Mouse (Mus musculus): Measurements from ENCODE around the gene Nr6a1. TPM values are rescaled to one million over a fixed set of nuclear protein-coding genes. Genes with fewer than 3 reads are reported as not detected.

Gene Nr6a1
- 1.6 and 1.8 TPM in 2 replicates for polyA plus RNA-seq (2015; fragmentation: Nextera tagmentation; extraction: Ambion mirVana)

DNA sequence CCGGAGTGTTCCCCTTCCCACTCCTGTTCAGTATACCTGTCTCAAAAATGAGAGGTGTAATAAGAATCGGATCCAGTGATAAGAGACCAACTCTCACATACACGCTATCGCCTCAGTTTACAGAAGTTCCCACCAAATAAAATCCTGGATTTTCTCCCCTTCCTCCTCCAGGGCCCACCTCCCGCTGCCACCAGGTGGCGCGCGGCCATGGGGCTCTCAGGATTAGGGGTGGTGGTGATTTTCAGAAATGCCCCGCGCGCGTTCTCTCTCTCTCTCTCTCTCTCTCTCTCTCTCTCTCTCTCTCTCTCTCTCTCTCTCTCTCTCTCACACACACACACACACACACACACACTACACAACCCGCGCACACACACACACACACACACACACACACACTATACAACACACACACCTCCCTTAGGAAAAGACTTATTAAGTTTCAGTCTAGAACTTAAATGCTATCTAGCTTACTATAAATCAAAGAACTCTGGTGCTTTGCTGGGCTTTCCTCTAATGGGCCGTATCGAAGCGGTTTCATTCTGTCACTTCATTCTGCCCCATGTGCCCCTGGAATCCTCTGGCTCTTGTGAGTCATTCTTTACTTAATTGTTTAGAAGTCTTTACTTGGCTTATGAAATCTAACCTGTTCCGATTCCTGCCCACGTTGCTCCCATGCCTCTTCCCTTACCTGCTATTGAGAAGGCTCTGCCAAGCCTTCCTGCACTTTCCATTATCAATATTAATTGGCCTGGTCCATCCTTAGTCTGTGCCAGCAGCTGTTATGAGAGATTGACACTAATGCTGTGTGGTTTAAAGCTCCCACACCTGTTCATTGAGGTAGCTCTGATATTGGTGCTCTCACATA, at the start of gene Nr6a1:
Nr6a1 (minus strand) TSS at position 574 of the 865 bp plus-strand sequence.
- no peaks in the 10 kb centered on the region for H3K9me3 ChIP-seq
- WGBS = 13% methylated on average over 14 of the region's 19 CpGs
- H3K27ac ChIP-seq = no peak within 1 kb of the TSS
- no peaks in the 10 kb centered on the region for H3K36me3 ChIP-seq (replicated peaks)
- ATAC-seq (replicated peaks) = peak; percentile 37
- peaks cover 14% of the 10 kb centered on the region for H3K27me3 ChIP-seq (replicated peaks)
- H3K9ac ChIP-seq = 0 out of 2 replicates have a peak within 1 kb of the TSS, but pooled peaks have one; percentile 10
- H3K4me2 ChIP-seq = peak within 1 kb of the TSS; percentile 98
- H3K4me1 ChIP-seq = peaks cover 29% of the 10 kb centered on the region
- peak within 1 kb of the TSS; percentile 61 for H3K4me3 ChIP-seq

DNA sequence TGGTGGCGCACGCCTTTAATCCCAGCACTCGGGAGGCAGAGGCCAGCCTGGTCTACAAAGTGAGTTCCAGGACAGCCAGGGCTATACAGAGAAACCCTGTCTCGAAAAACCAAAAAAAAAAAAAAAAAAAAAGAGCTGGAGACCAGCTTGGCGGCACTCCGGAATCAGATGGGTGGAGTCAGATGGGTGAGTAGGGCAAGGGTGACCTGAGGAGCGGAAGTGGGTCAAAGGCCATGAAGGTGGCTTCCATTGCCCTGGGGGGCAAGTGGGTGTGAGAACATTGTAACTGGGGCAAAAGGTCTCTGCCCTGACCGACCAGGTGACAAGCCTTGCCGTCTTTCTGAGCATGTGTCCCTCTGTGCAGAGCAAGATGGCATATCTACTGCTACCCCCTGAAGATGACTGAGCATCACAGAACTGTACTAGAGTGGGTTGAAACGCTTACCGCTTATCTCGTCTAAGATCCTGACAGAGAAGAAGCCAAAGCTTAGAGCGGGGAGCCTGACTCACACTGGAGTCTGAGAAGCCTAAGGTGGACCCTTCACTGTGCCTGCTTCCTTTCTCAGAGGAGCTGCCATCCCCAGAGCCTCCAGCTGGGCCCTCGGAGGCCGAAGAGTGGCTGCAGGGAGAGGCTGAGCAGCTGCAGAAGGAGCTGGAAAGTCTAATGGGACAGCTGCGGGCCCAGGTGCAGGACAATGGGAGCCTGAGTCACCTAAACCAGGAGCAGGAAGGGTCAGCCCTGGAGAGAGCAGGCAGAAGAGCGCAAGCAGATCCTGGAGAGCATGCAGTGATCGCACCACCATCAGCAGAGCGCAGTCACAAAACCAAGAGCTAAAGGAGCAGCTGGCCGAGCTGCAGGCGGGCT, 48.7 kb upstream of the Nr6a1 start:
- Histone ChIP-seq H3K36me3 (replicated peaks) (no peaks in the 10 kb centered on the region), H3K9ac (no peak overlapping the region), H3K4me3 (no peak overlapping the region), H3K4me1 (no peaks in the 10 kb centered on the region), H3K27me3 (replicated peaks) (no peaks in the 10 kb centered on the region), H3K9me3 (no peaks in the 10 kb centered on the region), H3K27ac (no peak overlapping the region), H3K4me2 (no peak overlapping the region)
- 82% methylated on average over 21 of the region's 21 CpGs for WGBS
- ATAC-seq (replicated peaks) = no peak

- no peak overlapping the region for H3K4me2 ChIP-seq
- no peak overlapping the region for H3K9ac ChIP-seq
- H3K4me1 ChIP-seq = no peaks in the 10 kb centered on the region
- WGBS = 86% methylated on average over 3 of the region's 3 CpGs
- H3K36me3 ChIP-seq (replicated peaks) = no peaks in the 10 kb centered on the region
- no peak for ATAC-seq (replicated peaks)
- no peak overlapping the region for H3K4me3 ChIP-seq
- no peak overlapping the region for H3K27ac ChIP-seq
- H3K9me3 ChIP-seq = no peaks in the 10 kb centered on the region
- no peaks in the 10 kb centered on the region for H3K27me3 ChIP-seq (replicated peaks)
These were observed 47.7 kb upstream of the Nr6a1 start for GRCm38 (mm10) chr2:38975181-38975580.

DNA sequence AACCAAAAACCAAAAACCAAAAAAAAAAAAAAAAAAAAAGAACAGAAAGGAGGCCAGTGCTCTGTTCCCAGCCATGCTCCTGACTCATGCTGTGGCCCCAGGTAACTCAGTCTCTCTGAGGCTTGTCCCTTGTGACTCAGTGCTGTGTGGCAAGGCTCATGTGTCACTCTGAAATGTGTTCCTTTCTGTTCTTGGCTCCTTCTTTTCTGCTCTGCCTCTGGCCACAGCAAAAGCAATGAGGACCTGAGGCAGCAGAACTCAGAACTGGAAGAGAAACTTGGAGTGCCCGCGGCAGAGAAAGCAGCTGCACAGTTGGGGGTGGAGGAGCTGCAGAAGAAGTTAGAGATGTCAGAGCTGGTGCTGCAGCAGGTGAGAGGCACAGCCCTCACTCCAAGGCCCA, 46.7 kb upstream of the Nr6a1 start:
- Histone ChIP-seq H3K36me3 (replicated peaks) (no peaks in the 10 kb centered on the region), H3K27me3 (replicated peaks) (no peaks in the 10 kb centered on the region), H3K9ac (no peak overlapping the region), H3K4me3 (no peak overlapping the region), H3K9me3 (no peaks in the 10 kb centered on the region), H3K27ac (no peak overlapping the region), H3K4me1 (no peaks in the 10 kb centered on the region), H3K4me2 (no peak overlapping the region)
- no peak for ATAC-seq (replicated peaks)
- 41% methylated on average over 2 of the region's 2 CpGs for WGBS

GRCm38 (mm10) chr2:38973701-38974100, 46.2 kb upstream of the Nr6a1 start:
- 86% methylated on average over 7 of the region's 7 CpGs for WGBS
- no peak for ATAC-seq (replicated peaks)

GRCm38 (mm10) chr2:38973223-38973622, 45.7 kb upstream of the Nr6a1 start:
- Histone ChIP-seq H3K27me3 (replicated peaks) (no peaks in the 10 kb centered on the region), H3K4me2 (no peak overlapping the region), H3K4me3 (no peak overlapping the region), H3K27ac (no peak overlapping the region), H3K9ac (no peak overlapping the region), H3K36me3 (replicated peaks) (no peaks in the 10 kb centered on the region), H3K9me3 (no peaks in the 10 kb centered on the region), H3K4me1 (no peaks in the 10 kb centered on the region)
- no peak for ATAC-seq (replicated peaks)
- 42% methylated on average over 2 of the region's 2 CpGs for WGBS

More at GRCm38 (mm10) chr2:38973701-38974100, 46.2 kb upstream of the Nr6a1 start:
- Histone ChIP-seq H3K4me1 (no peaks in the 10 kb centered on the region), H3K4me3 (no peak overlapping the region), H3K4me2 (no peak overlapping the region), H3K36me3 (replicated peaks) (no peaks in the 10 kb centered on the region), H3K27ac (no peak overlapping the region), H3K9ac (no peak overlapping the region), H3K9me3 (no peaks in the 10 kb centered on the region), H3K27me3 (replicated peaks) (no peaks in the 10 kb centered on the region)

DNA sequence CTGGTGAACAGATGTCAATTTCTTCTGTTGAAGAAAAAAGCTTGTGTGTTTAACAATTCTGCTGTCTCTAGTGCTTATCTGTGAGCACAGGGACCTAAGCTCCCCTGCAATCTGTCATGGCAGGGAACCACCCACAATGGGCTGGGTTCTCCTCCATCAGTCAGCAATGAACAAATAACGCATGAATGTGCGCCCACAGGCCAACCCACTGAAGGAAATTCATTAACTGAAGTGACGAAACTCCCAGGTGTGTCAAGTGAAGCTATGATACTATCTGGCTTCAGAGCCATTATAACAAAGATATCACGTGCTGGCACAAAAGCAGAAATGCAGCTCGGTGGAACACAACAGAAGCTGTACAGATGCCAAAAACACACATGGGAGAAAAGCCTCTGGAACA, 42.6 kb upstream of the Nr6a1 start:
- Histone ChIP-seq H3K4me2 (no peak overlapping the region), H3K4me3 (no peak overlapping the region), H3K9me3 (no peaks in the 10 kb centered on the region), H3K36me3 (replicated peaks) (no peaks in the 10 kb centered on the region), H3K9ac (no peak overlapping the region), H3K27ac (no peak overlapping the region), H3K27me3 (replicated peaks) (no peaks in the 10 kb centered on the region), H3K4me1 (no peaks in the 10 kb centered on the region)
- ATAC-seq (replicated peaks) = no peak
- 83% methylated on average over 5 of the region's 5 CpGs for WGBS

DNA sequence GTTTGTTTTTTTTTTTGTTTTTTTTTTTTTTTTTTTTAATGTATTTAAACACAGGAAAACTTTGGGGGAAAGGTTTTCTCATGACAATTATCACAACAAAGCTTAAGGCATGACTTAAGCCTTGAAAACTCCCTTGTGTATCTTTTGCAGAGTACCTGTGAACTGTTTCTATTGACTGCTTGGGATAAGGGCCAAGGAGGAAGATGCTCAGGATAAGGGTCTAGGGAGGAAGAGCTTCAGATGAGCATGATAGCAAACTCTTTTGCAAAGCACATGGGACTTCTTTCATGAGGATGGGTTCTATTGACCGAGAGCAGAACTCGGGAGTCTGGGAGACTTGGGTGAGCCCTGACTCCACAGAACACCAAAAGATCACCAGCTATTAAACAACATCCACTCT, 42.2 kb upstream of the Nr6a1 start:
- no peaks in the 10 kb centered on the region for H3K9me3 ChIP-seq
- no peak for ATAC-seq (replicated peaks)
- no peak overlapping the region for H3K27ac ChIP-seq
- no peaks in the 10 kb centered on the region for H3K36me3 ChIP-seq (replicated peaks)
- no peak overlapping the region for H3K4me2 ChIP-seq
- H3K4me1 ChIP-seq = no peaks in the 10 kb centered on the region
- H3K27me3 ChIP-seq (replicated peaks) = no peaks in the 10 kb centered on the region
- H3K4me3 ChIP-seq = no peak overlapping the region
- 97% methylated on average over 2 of the region's 2 CpGs for WGBS
- H3K9ac ChIP-seq = no peak overlapping the region

GRCm38 (mm10) chr2:38964198-38964597, 36.7 kb upstream of the Nr6a1 start:
- Histone ChIP-seq H3K4me2 (no peak overlapping the region), H3K4me3 (no peak overlapping the region), H3K27ac (no peak overlapping the region), H3K9ac (no peak overlapping the region), H3K4me1 (no peaks in the 10 kb centered on the region), H3K9me3 (no peaks in the 10 kb centered on the region), H3K36me3 (replicated peaks) (no peaks in the 10 kb centered on the region), H3K27me3 (replicated peaks) (no peaks in the 10 kb centered on the region)
- ATAC-seq (replicated peaks) = no peak
- WGBS = 49% methylated on average over 4 of the region's 4 CpGs

DNA sequence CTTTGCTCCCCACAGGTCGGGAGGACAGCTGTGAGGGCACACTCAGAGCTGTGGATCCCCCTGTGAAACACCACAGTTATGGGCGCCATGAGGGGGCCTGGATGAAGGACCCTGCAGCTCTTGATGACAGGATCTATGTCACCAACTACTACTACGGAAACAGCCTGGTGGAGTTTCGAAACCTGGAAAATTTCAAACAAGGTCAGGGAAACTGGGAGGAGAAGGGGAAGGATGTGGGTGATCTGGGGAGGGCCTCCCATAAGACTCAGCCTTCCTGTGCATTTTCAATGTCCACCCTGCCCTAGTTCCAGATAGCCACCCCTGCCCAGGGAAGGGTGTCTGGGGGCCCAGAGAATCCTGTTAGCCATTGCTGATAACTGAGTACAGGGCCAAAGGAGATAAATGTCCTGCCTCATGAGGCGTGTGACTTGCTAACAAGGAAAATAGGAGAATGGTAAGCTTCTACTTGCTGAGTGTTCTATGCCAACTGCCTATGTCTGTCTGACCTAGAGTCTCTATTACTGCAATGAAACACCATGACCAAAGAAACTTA, 30.3 kb upstream of the Nr6a1 start:
- 89% methylated on average over 5 of the region's 5 CpGs for WGBS

GRCm38 (mm10) chr2:38956062-38956461, 28.6 kb upstream of the Nr6a1 start:
- H3K27ac ChIP-seq = no peak overlapping the region
- 84% methylated on average over 2 of the region's 2 CpGs for WGBS
- no peaks in the 10 kb centered on the region for H3K9me3 ChIP-seq
- no peaks in the 10 kb centered on the region for H3K36me3 ChIP-seq (replicated peaks)
- no peak overlapping the region for H3K4me2 ChIP-seq
- ATAC-seq (replicated peaks) = no peak
- no peak overlapping the region for H3K9ac ChIP-seq
- no peak overlapping the region for H3K4me3 ChIP-seq
- H3K4me1 ChIP-seq = no peaks in the 10 kb centered on the region
- no peaks in the 10 kb centered on the region for H3K27me3 ChIP-seq (replicated peaks)

More for the DNA sequence above, 30.3 kb upstream of the Nr6a1 start:
- no peak overlapping the region for H3K27ac ChIP-seq
- no peaks in the 10 kb centered on the region for H3K36me3 ChIP-seq (replicated peaks)
- H3K9ac ChIP-seq = no peak overlapping the region
- no peaks in the 10 kb centered on the region for H3K9me3 ChIP-seq
- no peak overlapping the region for H3K4me3 ChIP-seq
- H3K27me3 ChIP-seq (replicated peaks) = no peaks in the 10 kb centered on the region
- no peaks in the 10 kb centered on the region for H3K4me1 ChIP-seq
- ATAC-seq (replicated peaks) = no peak
- no peak overlapping the region for H3K4me2 ChIP-seq

DNA sequence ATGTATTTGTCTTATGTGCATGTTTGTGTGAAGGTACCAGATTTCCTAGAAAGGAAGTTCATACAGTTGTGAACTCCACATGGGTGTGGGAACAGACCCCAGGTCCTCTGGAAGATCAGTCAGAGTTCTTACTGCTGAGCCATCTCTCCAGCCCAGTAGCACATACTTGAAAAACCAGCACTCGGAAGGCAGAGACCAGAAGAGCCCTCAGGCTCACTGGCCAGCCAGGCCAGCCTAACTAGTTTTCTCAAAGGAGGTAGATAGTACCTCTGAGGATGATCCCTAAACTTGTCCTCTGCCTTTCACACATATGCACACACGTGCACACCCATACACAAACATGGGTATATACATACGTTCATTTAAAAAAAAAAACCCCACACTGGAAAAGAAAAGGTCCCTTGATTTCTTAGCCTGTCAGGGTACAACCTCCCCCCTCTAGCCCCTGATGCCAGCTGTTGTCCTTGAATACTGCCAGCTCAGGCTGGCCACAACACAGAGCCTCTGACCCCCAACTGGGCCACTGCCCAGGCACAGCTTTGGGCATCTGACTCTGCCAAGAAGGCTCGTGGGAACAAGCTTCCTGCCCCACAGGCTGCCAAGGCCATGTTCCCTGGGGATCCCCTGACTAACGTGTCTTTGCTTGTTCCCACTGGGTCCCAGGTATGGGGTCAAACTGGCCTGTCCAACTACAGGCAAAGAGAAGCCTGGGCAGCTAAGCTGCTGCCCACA, 25.8 kb upstream of the Nr6a1 start:
- Histone ChIP-seq H3K36me3 (replicated peaks) (no peaks in the 10 kb centered on the region), H3K9me3 (no peaks in the 10 kb centered on the region), H3K27ac (no peak overlapping the region), H3K4me2 (no peak overlapping the region), H3K4me1 (no peaks in the 10 kb centered on the region), H3K9ac (no peak overlapping the region), H3K4me3 (no peak overlapping the region), H3K27me3 (replicated peaks) (no peaks in the 10 kb centered on the region)
- no peak for ATAC-seq (replicated peaks)
- WGBS = 78% methylated on average over 5 of the region's 5 CpGs
